Mouse (Mus musculus) c-Kit-positive CD71-positive TER-119-negative erythroid progenitor cells, embryonic 14.5 days (primary cell): ENCODE results near the gene Olfr1153.

Source experiments
- DNase-seq: peaks from one replicate; pipeline ENCODE4 v3.0.0-alpha.2; 2013; ENCODE audit warnings: low read depth

The Olfr1153 gene

DNA sequence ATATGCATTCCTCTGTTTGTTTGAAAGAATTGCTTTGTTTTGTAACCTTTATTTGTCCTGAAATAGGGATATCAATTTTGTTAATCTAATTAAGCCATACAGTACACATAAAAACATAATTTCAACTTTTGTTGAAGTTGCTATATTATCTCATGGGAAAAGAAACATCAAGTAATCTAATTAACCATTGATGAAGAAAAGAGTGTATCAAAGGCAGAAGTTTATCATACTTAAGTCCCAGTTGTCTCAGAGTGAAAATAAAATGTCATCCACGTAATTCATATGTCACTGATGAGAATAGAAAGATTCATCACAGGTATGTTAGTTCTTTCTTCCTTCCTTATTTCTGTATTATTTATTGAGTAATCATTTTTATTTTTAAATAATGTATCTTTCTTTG, at the start of gene Olfr1153:
Olfr1153 (plus strand) TSS at position 301 of the 400 bp plus-strand sequence.
- no peak for DNase-seq

DNA sequence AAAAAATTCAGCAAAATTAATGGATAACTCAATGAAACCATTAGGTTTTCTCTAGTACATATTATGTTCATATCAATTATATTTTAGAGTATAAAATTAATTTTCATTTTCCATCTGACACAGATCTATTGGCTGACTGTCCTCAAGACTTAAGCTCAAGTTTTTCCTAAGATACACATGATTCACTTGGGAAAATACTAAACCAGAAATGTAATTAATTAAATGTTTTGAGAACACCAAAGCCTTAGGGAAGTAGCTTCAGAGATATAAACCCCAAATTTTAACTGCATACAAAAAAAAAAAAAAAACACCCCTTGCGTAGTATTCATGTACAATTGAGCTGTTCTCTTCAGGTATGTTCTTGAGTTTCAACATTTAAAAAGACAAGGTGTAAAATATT, 39.2 kb upstream of the Olfr1153 start, which contains the start of gene Olfr1151:
Olfr1151 (plus strand) TSS at position 301 of the 400 bp plus-strand sequence.
- DNase-seq: no peak

DNA sequence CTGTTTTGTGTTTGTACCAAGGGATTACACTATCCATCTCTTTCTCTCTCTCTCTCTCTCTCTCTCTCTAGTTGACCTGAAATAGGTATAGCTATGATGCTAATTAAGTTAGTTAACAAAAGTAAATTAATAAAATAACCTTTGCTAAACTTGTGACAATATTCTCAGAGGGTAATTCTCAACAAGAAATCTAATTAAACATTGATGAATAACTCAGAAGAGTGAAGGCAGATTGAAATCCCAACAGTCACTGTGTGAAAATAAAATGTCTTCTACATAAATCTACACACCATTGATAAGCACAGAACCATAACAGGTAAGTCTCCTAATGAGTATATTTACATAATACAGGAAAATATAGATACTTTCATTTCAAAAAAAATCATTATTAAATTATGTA, 28.6 kb upstream of the Olfr1153 start, which contains the start of gene Olfr1152:
Olfr1152 (plus strand) TSS at position 301 of the 400 bp plus-strand sequence.
- DNase-seq: no peak

DNA sequence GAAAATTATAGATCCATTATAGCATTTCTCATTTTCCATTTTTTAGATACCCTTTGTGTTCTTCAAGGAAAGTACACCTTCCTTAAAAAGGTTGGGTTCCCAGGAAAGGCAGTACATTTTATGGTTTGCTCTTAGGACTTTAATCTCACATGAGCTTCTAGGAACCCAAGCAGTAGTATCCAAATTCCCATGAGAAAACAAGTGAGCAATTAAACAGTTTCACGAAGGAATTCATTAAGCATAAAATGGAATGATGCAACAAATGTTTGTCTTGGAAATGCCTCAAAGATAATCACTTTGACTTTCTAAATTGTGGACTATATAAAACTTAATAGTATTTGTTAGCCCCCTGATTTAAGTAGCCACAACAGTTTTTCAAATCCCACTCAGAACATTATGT, 10.3 kb downstream of the Olfr1153 start, which contains the start of gene Olfr1154:
Olfr1154 (minus strand) TSS at position 101 of the 400 bp plus-strand sequence.
- DNase-seq: no peak

DNA sequence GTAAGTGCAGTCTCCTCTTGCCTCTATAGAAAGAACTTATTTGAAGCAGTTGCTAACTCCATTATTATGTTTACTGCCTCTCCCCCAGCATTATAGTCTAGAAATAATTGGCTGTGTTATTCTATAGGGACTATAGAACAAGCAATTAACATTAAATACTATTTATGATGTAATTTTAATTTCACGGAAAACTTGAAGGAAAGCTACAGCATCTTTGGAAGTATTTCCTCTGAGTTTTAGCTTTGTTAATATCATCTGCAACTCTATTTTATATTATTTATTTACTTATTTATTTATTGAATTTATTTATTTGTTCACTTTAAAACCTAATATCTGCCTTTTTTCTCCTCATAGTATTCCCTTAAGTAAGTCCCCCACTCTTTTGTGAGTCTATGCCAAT, 50.3 kb downstream of the Olfr1153 start, which contains the start of gene Olfr1155:
Olfr1155 (minus strand) TSS at position 101 of the 400 bp plus-strand sequence.
- DNase-seq: no peak
